Mouse (Mus musculus): ENCODE data around the gene Ugt8a. TPM values are rescaled to one million over a fixed set of nuclear protein-coding genes. Genes with fewer than 3 reads are reported as not detected.

Gene Ugt8a
- total RNA-seq (2014; rRNA removed), result 11.1 and 20.6 TPM in 2 replicates
- polyA plus RNA-seq (2015; fragmentation: Nextera tagmentation; extraction: Ambion mirVana), result 6.1 and 8.7 TPM in 2 replicates

DNA sequence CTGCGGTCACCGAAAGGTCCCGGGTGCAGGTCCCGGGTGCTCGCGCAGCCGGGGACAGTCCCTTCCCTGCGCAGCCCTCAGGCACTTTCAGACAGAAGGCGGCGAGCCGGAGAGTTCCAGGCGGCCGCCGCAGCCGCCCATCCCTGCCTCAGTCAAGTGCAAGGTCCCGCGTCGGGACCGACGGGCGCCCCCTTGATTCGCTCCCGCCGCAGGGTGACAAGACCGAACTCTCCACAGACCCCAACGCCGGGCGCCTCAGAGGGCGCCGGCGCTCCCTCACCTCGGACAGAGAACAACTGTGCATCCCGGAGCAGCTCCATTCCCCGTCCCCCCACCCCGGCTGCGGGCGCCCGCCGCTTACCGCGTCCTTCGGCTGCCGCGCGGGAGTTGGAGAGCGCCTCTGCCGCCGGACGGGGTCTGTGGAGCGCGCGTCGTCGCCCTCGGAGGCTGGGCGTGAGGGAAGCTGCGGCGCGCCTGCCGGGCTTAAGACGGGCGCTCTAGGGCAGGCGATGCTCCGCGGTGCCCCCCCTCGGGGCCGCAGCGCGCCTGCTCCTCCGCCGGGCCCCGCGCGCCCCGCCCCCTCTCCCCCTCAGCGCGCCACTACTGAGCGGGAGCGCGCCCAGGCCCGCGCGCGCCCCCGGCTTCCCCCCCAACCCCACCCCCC is at the start of gene Ugt8a:
Ugt8a (minus strand) TSS at position 528 of the 664 bp plus-strand sequence.
- Histone ChIP-seq H3K9ac (replicated peaks; ENCODE audit: low read length) (peak within 1 kb of the TSS; percentile 54), H3K36me3 (ENCODE audit: insufficient read depth, low read length) (no peaks in the 10 kb centered on the region), H3K27ac (peak within 1 kb of the TSS; percentile 45; the same call in 1 of the 2 replicates), H3K4me1 (ENCODE audit: insufficient read depth, low read length) (0 out of 2 replicates have a peak, but pooled peaks cover 6% of the 10 kb centered on the region), H3K9me3 (ENCODE audit: low read length) (no peaks in the 10 kb centered on the region), H3K27me3 (ENCODE audit: insufficient read depth, low read length) (no peaks in the 10 kb centered on the region), H3K4me3 (ENCODE audit: low read length) (peak within 1 kb of the TSS; percentile 73), H3K4me2 (ENCODE audit: low read depth, low read length) (peak within 1 kb of the TSS; percentile 92)
- peak; percentile 74 for DNase-seq (ENCODE audit: low spot score)
- ATAC-seq, result peak; percentile 90
- WGBS, result 1% methylated on average over 74 of the region's 85 CpGs
- TF ChIP-seq CTCF (IDR thresholded peaks at IDR 0.05; ENCODE audit: low read depth), result no peak

DNA sequence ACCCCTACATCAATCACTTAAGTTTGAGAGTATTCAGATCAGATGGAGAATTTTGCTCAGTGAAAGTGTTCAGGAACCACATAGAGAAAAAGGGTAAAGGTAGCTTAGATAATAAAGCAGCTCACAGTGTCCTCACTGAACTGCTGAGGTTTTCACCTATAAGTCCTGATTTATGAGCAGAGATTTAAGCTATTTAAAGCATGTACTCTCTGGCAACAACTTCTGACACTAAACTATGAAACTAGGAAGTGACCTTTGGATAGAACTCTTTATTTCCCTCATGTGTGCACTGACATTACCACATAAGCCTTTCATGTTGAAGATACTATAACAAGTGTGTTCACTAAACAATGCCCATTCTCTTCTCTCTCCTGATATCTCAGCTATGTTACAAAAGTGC is 48.2 kb upstream of the Ugt8a start:
- Histone ChIP-seq H3K4me3 (ENCODE audit: low read length) (no peak overlapping the region), H3K36me3 (ENCODE audit: insufficient read depth, low read length) (no peaks in the 10 kb centered on the region), H3K27me3 (ENCODE audit: insufficient read depth, low read length) (no peaks in the 10 kb centered on the region), H3K27ac (no peak overlapping the region), H3K9ac (replicated peaks; ENCODE audit: low read length) (no peak overlapping the region), H3K4me1 (ENCODE audit: insufficient read depth, low read length) (no peaks in the 10 kb centered on the region), H3K9me3 (ENCODE audit: low read length) (no peaks in the 10 kb centered on the region), H3K4me2 (ENCODE audit: low read depth, low read length) (no peak overlapping the region)
- DNase-seq (ENCODE audit: low spot score), result no peak
- TF ChIP-seq CTCF (IDR thresholded peaks at IDR 0.05; ENCODE audit: low read depth), result no peak
- ATAC-seq, result no peak

DNA sequence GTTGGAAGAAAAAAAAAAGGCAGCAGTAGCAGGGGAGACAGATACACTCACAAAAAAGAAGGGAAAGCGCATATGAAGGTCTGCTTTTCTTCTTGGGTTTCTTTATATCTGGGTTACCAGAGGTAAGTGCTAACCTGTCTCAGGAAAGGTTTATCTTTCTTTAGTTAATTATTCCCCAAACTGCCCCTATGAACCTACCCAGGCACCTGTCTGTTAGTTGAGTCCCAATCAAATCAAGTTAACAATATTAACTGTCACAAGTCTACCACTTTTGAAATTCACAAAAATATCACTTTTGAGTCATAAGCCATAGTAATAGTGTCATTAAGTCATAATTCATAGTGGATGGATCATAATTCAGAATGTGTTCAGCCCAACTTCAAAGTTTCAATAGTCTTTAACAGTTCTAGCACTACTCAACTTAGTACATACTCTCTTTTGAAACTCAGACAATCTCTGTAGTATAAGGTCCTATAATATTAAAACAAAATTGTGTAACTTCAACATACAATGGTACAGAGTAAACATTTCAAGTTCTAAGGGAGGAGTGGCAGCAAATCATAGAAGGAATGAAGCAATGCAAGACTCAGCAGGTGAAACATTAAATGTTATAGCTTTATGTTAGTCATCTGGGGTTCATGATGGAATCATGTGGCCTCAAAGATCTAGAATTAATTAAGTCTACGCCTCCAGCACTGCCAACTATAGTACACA is 45.4 kb upstream of the Ugt8a start:
- no peak overlapping the region for H3K27ac ChIP-seq
- H3K9me3 ChIP-seq (ENCODE audit: low read length), result no peaks in the 10 kb centered on the region
- H3K27me3 ChIP-seq (ENCODE audit: insufficient read depth, low read length), result no peaks in the 10 kb centered on the region
- no peak overlapping the region for H3K4me2 ChIP-seq (ENCODE audit: low read depth, low read length)
- DNase-seq (ENCODE audit: low spot score), result no peak
- no peak overlapping the region for H3K4me3 ChIP-seq (ENCODE audit: low read length)
- 93% methylated on average over 2 of the region's 2 CpGs for WGBS
- H3K9ac ChIP-seq (replicated peaks; ENCODE audit: low read length), result no peak overlapping the region
- H3K4me1 ChIP-seq (ENCODE audit: insufficient read depth, low read length), result no peaks in the 10 kb centered on the region
- no peak for TF ChIP-seq CTCF (IDR thresholded peaks at IDR 0.05; ENCODE audit: low read depth)
- no peaks in the 10 kb centered on the region for H3K36me3 ChIP-seq (ENCODE audit: insufficient read depth, low read length)
- ATAC-seq, result no peak

DNA sequence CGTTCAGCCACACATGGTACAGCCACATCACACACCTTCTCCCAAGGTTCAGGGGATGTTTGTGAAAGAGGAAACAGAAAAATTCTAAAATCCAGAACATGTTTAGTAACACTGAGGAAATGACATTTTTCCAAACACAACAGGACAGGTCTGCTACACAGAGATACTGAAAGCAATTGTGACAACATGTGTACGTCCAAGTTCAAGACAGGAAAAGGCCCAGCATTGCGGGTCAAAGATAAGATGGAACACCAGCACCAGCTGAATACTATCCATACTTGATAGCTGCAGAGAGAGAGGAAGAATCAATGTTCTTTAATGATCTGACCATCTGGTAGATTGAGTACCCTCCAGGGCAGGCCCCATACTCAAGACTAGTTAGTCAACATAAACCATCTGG is 41.1 kb upstream of the Ugt8a start:
- H3K4me2 ChIP-seq (ENCODE audit: low read depth, low read length), result no peak overlapping the region
- DNase-seq (ENCODE audit: low spot score), result no peak
- H3K4me3 ChIP-seq (ENCODE audit: low read length), result no peak overlapping the region
- H3K9me3 ChIP-seq (ENCODE audit: low read length), result no peaks in the 10 kb centered on the region
- TF ChIP-seq CTCF (IDR thresholded peaks at IDR 0.05; ENCODE audit: low read depth), result no peak
- no peaks in the 10 kb centered on the region for H3K27me3 ChIP-seq (ENCODE audit: insufficient read depth, low read length)
- H3K27ac ChIP-seq, result no peak overlapping the region
- no peaks in the 10 kb centered on the region for H3K36me3 ChIP-seq (ENCODE audit: insufficient read depth, low read length)
- ATAC-seq, result no peak
- 94% methylated on average over 3 of the region's 3 CpGs for WGBS
- no peak overlapping the region for H3K9ac ChIP-seq (replicated peaks; ENCODE audit: low read length)
- H3K4me1 ChIP-seq (ENCODE audit: insufficient read depth, low read length), result no peaks in the 10 kb centered on the region

DNA sequence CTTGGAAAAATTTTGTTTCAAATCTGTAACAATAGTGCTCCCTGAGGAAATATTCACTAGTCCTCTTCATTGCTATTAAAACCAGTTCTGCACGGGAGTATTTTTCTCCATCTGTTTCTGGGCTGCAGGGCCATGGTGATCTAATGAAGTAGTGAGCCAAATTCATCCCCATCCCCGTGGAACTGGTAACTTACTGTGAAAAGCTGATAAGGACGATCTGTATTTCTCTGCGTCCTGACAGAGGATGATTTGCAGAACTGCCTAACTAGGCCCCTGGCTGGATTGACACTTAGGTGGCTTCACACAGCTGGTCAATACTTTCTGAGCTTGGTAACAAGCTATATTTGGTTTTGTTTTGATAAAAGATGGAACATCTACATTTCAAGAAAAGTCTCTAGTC is 37.5 kb upstream of the Ugt8a start:
- no peak for DNase-seq (ENCODE audit: low spot score)
- no peak overlapping the region for H3K9ac ChIP-seq (replicated peaks; ENCODE audit: low read length)
- no peak overlapping the region for H3K4me3 ChIP-seq (ENCODE audit: low read length)
- WGBS, result 60% methylated on average over 4 of the region's 4 CpGs
- H3K36me3 ChIP-seq (ENCODE audit: insufficient read depth, low read length), result no peaks in the 10 kb centered on the region
- no peaks in the 10 kb centered on the region for H3K27me3 ChIP-seq (ENCODE audit: insufficient read depth, low read length)
- no peak for TF ChIP-seq CTCF (IDR thresholded peaks at IDR 0.05; ENCODE audit: low read depth)
- no peaks in the 10 kb centered on the region for H3K9me3 ChIP-seq (ENCODE audit: low read length)
- H3K4me2 ChIP-seq (ENCODE audit: low read depth, low read length), result no peak overlapping the region
- H3K27ac ChIP-seq, result no peak overlapping the region
- ATAC-seq, result no peak
- no peaks in the 10 kb centered on the region for H3K4me1 ChIP-seq (ENCODE audit: insufficient read depth, low read length)

DNA sequence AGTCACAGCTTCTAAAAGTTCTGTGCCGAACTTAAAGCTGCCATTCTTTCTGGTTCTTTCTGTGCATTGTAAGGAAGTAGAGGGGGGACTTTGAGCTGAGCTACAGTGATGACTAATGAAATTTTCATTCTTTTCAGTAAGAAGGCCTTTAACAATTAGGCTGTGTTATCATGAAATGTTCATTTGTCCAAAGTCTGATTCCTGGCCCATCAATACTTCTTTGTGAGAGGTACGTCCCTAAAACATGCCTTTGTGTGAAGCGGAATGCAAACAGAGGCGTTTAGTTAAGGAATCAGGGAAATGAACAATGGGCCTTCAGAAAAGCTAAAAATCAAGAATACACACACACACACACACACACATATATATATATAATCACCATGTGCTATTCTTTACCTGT is 31.0 kb upstream of the Ugt8a start:
- Histone ChIP-seq H3K4me1 (ENCODE audit: insufficient read depth, low read length) (no peaks in the 10 kb centered on the region), H3K9ac (replicated peaks; ENCODE audit: low read length) (no peak overlapping the region), H3K36me3 (ENCODE audit: insufficient read depth, low read length) (no peaks in the 10 kb centered on the region), H3K9me3 (ENCODE audit: low read length) (no peaks in the 10 kb centered on the region), H3K4me2 (ENCODE audit: low read depth, low read length) (no peak overlapping the region), H3K27ac (no peak overlapping the region), H3K4me3 (ENCODE audit: low read length) (no peak overlapping the region), H3K27me3 (ENCODE audit: insufficient read depth, low read length) (no peaks in the 10 kb centered on the region)
- ATAC-seq (no peak), DNase-seq (ENCODE audit: low spot score) (no peak)
- 69% methylated on average over 4 of the region's 4 CpGs for WGBS
- TF ChIP-seq CTCF (IDR thresholded peaks at IDR 0.05; ENCODE audit: low read depth), result no peak

All from hindbrain, postnatal 0 days (tissue).